Mouse (Mus musculus): ENCODE measurements around the gene Grhl1.

- no peak for TF ChIP-seq CTCF (conservative IDR thresholded peaks at IDR 0.05; ENCODE audit: low read length)
- TF ChIP-seq POU5F1 (IDR thresholded peaks at IDR 0.05; ENCODE audit: borderline replicate concordance, low read length), result no peak
Measured at GRCm38 (mm10) chr12:24572421-24573274, 565 bp downstream of the Grhl1 start.
